Mouse (Mus musculus): ENCODE data around the gene Tjp2. TPM values are rescaled to one million over a fixed set of nuclear protein-coding genes. Genes with fewer than 3 reads are reported as not detected.

The Tjp2 gene
- total and polyA plus RNA-seq, 3 experiments, result 9.0 to 17.8 (median 13.7) TPM

DNA sequence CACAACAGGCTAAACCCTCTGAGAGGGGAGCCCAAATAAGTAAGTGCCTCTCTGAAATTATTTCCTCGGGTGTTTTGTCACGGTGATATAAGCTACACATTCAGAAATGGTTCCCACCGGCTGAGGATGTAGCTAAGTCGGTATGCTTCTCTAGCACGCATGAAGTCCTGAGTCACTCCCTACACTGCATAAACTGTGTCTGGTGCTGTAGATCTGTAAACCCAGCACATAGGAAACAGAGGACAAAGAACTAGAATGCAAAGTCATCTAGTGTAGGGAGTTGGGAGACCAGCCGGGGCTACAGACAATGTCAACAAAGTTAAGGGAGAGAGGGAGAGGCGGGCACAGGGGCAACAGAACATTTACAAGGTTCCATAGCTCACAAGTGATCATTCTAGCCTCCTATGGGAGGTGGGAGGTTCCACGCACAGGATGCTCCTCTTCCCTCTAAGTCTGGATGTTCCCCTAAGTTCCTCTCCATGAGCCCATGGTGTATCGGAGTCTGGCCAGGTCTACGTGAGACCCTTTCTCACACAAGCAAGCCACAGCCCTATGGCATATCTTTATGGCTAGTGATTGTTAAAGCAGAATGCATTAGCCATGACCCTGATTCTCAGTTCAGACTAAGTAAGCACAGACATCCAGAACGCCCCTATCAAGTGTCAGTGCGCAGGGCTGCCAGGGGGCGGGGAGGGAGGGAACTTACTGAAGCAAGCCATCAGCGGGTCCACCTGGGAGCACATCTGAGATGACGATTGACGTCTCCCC, 90.5 kb downstream of the Tjp2 start:
- peaks cover 26 to 73% of the 10 kb centered on the region in 2 experiments for H3K36me3 ChIP-seq (replicated peaks in 1 of 2; ENCODE audit: control insufficient read depth in 1 of 2, insufficient read depth in 1 of 2, low read length in 1 of 2)
- H3K9me3 ChIP-seq (replicated peaks; ENCODE audit: low read length), result no peaks in the 10 kb centered on the region
- dilution Hi-C loops (cut with MboI; ENCODE audit: extremely low pct_ligation_motif_present, extremely low pct_unique_long_range_greater_than_20kb, low sequenced_read_pairs), result no loop called here
- in situ Hi-C loops (cut with MboI; ENCODE audit: low pct_ligation_motif_present, low pct_unique_long_range_greater_than_20kb, low sequenced_read_pairs), result no loop called here
- H3K4me1 ChIP-seq (ENCODE audit: control insufficient read depth in 1 of 2, insufficient read depth in 2 of 2), result peaks cover 0 to 2% of the 10 kb centered on the region in 2 experiments; a peak in 1 of 4 replicates
- no peaks in the 10 kb centered on the region for H3K79me2 ChIP-seq (replicated peaks; ENCODE audit: control insufficient read depth, extremely low read depth, insufficient read depth, poor library complexity, severe bottlenecking)
- H3K4me3 ChIP-seq (replicated peaks in 1 of 3; ENCODE audit: low read depth in 2 of 3, low read length in 2 of 3, poor library complexity in 1 of 3), result no peak overlapping the region
- no peak overlapping the region for H3K4me2 ChIP-seq (ENCODE audit: insufficient read depth, low read depth, poor library complexity, severe bottlenecking)
- H3K27ac ChIP-seq (ENCODE audit: insufficient read depth, low read depth), result no peak overlapping the region
- H3K9ac ChIP-seq (ENCODE audit: insufficient read depth, low read depth), result no peak overlapping the region
- H3K27me3 ChIP-seq (replicated peaks), result no peaks in the 10 kb centered on the region
- DNase-seq (ENCODE audit: extremely low read depth), result no peak
- TF ChIP-seq SMC3 (IDR thresholded peaks at IDR 0.05; ENCODE audit: low read depth, low read length), result no peak
- no peak for TF ChIP-seq MAZ (IDR thresholded peaks at IDR 0.05; ENCODE audit: low read depth, low read length)
- no peak for TF ChIP-seq ZC3H11A (IDR thresholded peaks at IDR 0.05; ENCODE audit: low read depth, low read length)
- no peak for TF ChIP-seq E2F4 (IDR thresholded peaks at IDR 0.05; ENCODE audit: insufficient replicate concordance, low read depth, low read length)
- TF ChIP-seq NRF1 (IDR thresholded peaks at IDR 0.05; ENCODE audit: low read depth, low read length), result no peak
- no peak for TF ChIP-seq SIN3A (IDR thresholded peaks at IDR 0.05; ENCODE audit: low read length)
- no peak for TF ChIP-seq MXI1 (IDR thresholded peaks at IDR 0.05; ENCODE audit: low read depth, low read length)
- TF ChIP-seq RAD21 (IDR thresholded peaks at IDR 0.05; ENCODE audit: low read depth, low read length), result no peak
- TF ChIP-seq USF2 (conservative IDR thresholded peaks at IDR 0.05; ENCODE audit: low read depth, low read length), result no peak
- no peak for TF ChIP-seq ZMIZ1 (IDR thresholded peaks at IDR 0.05; ENCODE audit: low read depth, low read length)
- TF ChIP-seq NELFE (IDR thresholded peaks at IDR 0.05; ENCODE audit: low read depth, low read length), result no peak
- TF ChIP-seq GABPA (IDR thresholded peaks at IDR 0.05; ENCODE audit: insufficient replicate concordance, low read depth, low read length), result no peak
- no peak for TF ChIP-seq ELF1 (IDR thresholded peaks at IDR 0.05; ENCODE audit: low read depth, low read length)
- no peak for TF ChIP-seq TBP (conservative IDR thresholded peaks at IDR 0.05; ENCODE audit: low read depth, low read length)

DNA sequence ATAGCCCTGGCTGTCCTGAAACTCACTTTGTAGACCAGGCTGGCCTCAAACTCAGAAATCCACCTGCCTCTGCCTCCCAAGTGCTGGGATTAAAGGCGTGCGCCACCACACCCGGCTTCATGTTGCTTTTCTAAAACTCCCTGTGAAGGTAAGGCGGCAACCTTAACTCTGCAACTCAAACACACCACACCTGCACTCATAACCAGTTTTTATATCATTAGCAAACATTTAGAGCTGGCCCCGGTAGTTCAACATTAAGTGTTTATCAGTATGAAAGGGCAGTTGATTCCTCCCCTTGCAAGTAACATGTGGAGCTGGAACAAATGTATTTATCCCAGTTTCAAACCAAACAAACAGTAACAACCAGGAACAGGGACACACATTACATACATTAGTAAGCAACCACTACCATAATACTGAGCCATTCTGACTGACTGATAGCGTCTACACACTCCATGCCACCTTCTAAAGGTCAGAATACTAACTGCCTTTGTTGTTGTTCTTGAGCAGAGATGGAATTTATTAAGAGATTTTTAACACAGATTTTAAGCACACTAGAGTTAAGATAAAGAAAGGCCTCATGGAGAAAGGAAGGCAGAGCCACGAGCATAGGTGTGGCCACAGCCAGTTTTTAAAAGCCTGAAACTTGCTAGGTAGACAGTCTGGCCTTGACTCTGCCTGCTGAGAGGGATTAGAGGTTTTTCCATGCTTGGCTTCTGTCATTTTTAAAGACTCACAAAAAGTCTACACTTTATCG, 101.1 kb downstream of the Tjp2 start:
- Histone ChIP-seq H3K27me3 (replicated peaks) (no peaks in the 10 kb centered on the region), H3K36me3 (replicated peaks in 1 of 2; ENCODE audit: control insufficient read depth in 1 of 2, insufficient read depth in 1 of 2, low read length in 1 of 2) (peaks cover 17 to 63% of the 10 kb centered on the region in 2 experiments), H3K4me1 (ENCODE audit: control insufficient read depth in 1 of 2, insufficient read depth in 2 of 2) (no peaks in the 10 kb centered on the region), H3K4me2 (ENCODE audit: insufficient read depth, low read depth, poor library complexity, severe bottlenecking) (no peak overlapping the region), H3K27ac (ENCODE audit: insufficient read depth, low read depth) (no peak overlapping the region), H3K79me2 (replicated peaks; ENCODE audit: control insufficient read depth, extremely low read depth, insufficient read depth, poor library complexity, severe bottlenecking) (no peaks in the 10 kb centered on the region), H3K4me3 (replicated peaks in 1 of 3; ENCODE audit: low read depth in 2 of 3, low read length in 2 of 3, poor library complexity in 1 of 3) (no peak overlapping the region), H3K9me3 (replicated peaks; ENCODE audit: low read length) (peaks cover 4% of the 10 kb centered on the region), H3K9ac (ENCODE audit: insufficient read depth, low read depth) (no peak overlapping the region)
- DNase-seq (ENCODE audit: extremely low read depth), result no peak
- in situ Hi-C loops (cut with MboI; ENCODE audit: low pct_ligation_motif_present, low pct_unique_long_range_greater_than_20kb, low sequenced_read_pairs), result no loop called here
- TF ChIP-seq RCOR1 (conservative IDR thresholded peaks at IDR 0.05; ENCODE audit: low read depth, low read length), result no peak
- TF ChIP-seq MAZ (IDR thresholded peaks at IDR 0.05; ENCODE audit: low read depth, low read length), result no peak
- TF ChIP-seq ZC3H11A (IDR thresholded peaks at IDR 0.05; ENCODE audit: low read depth, low read length), result no peak
- TF ChIP-seq MXI1 (IDR thresholded peaks at IDR 0.05; ENCODE audit: low read depth, low read length), result no peak
- no peak for TF ChIP-seq EP300 (IDR thresholded peaks at IDR 0.05; ENCODE audit: low read length)
- TF ChIP-seq JUN (IDR thresholded peaks at IDR 0.05; ENCODE audit: insufficient read depth, low read depth, low read length), result no peak
- TF ChIP-seq E2F4 (IDR thresholded peaks at IDR 0.05; ENCODE audit: insufficient replicate concordance, low read depth, low read length), result no peak
- no peak for TF ChIP-seq MAX (IDR thresholded peaks at IDR 0.05; ENCODE audit: low read length)
- TF ChIP-seq MEF2A (IDR thresholded peaks at IDR 0.05; ENCODE audit: borderline replicate concordance, low read depth, low read length), result no peak
- no peak for TF ChIP-seq ZKSCAN1 (IDR thresholded peaks at IDR 0.05; ENCODE audit: borderline replicate concordance, low read depth, low read length)
- dilution Hi-C loops (cut with MboI; ENCODE audit: extremely low pct_ligation_motif_present, extremely low pct_unique_long_range_greater_than_20kb, low sequenced_read_pairs), result no loop called here
